Mouse (Mus musculus) hematopoietic stem cell, adult 5-6 weeks (primary cell): ENCODE data around the gene Phkg1. TPM values are rescaled to one million over a fixed set of nuclear protein-coding genes. Genes with fewer than 3 reads are reported as not detected.
A peak's percentile ranks its signal among the peaks of the same experiment; 100 is the strongest.

ENCODE experiments used
- ATAC-seq, 2 experiments: fragments of 125-278 bp in 1 of 2; replicated peaks in 1 of 2; 2 replicates each; pipeline ENCODE4 v1.8.0; 2016 to 2017; ENCODE audit warnings: inconsistent platforms in 2 of 2, mild to moderate bottlenecking in 2 of 2, moderate number of reproducible peaks in 2 of 2, low read depth in 1 of 2, moderate TSS enrichment in 1 of 2; ENCODE audit not compliant: low FRiP score in 2 of 2, poor library complexity in 2 of 2, severe bottlenecking in 2 of 2, insufficient read depth in 1 of 2, low TSS enrichment in 1 of 2
- total RNA-seq: library from RNA; stranded (forward); fragments of 172-1452, 232-1000 nt; gene quantifications from 2 replicates; pipeline ENCODE4 v1.2.3, GENCODE M21; 2017

The Phkg1 gene
- total RNA-seq, 1 experiment from 2014 or later = 1.1 TPM

DNA sequence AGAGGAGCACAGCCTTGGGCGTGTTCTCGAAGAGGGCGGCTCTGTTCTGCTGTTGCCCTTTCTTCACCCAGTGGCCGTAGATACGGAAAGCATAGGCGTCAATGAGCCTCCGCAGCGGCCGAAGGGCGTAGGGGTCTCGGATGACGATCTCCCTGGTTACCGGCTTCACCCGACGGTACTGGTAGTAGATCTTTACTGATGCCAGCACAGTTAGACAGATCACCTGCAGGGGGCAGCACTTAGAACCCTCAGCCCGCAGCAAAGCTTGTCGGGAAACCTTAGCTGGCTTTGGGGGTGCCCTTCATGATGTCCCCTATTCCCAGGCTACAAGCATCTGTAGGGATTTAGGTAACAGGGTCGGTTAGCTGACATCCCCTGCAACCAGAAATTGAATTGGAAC is 33.9 kb downstream of the Phkg1 start:
- peak in 1 of 2 experiments; percentile 46; a peak in 1 of 4 replicates for ATAC-seq

GRCm38 (mm10) chr5:129862325-129862724 is 36.0 kb downstream of the Phkg1 start:
- no peak for ATAC-seq

- no peak for ATAC-seq
Observed at GRCm38 (mm10) chr5:129856414-129856813, 41.9 kb downstream of the Phkg1 start.

GRCm38 (mm10) chr5:129855163-129855562 is 43.2 kb downstream of the Phkg1 start:
- ATAC-seq = no peak

DNA sequence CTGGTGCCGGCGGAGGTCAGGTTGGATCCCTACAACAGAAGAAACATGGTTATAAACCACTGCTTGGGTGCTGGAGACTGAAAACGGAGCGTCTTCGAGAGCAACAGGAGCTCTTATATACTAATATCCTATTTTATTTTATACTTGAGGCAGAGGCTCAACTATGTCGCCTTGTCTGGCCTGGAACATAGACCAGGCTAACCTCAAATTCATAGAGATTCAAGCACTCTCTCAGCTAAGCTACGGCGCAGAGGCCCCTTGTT is 50.9 kb downstream of the Phkg1 start:
- ATAC-seq = 0 out of 4 replicates have a peak, but pooled peaks of 1 of the 2 experiments have one; percentile 14

DNA sequence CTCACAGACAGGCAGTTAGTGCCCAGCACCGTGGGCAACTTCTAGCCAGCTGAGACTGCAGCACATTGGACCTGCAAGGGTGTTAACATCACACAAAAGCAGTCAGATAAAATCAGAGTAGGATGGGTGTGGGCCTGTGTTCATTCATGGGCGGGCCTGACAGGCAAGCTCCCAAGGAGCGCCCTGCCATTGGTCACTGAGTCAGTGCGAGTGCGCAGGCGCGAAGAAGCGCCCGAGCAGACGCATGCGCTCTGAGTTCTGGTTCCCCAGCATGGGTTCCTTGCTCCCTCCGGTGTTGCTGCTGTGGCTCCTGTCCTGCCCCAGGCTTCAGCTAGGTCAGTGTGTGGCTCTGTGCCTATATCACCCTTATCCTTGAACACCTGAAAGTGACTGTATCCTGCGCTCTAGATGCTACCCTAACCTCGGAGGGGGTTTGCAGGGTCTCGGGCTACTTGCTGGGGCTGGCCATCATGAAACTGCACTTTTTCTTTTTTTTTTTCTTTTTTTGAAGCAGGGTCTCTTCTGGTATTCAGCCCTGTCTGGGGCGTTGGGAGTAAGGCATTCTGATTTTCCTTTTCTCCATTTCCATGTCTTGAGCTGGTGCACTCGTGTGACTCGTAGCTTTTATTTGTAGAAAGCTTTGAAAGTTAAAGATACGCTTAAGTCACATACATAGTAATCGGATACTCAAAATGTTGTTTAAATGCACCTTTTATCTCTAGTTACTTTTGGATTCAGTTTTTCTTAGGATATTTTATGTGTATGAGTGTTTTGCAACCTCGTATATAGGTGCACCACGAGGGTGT is 51.4 kb downstream of the Phkg1 start, which contains the start of gene Sumf2:
Gene Sumf2 (plus strand): TSS at position 235 of the 806 bp plus-strand sequence.
- ATAC-seq = peak; percentile 98 to 99

DNA sequence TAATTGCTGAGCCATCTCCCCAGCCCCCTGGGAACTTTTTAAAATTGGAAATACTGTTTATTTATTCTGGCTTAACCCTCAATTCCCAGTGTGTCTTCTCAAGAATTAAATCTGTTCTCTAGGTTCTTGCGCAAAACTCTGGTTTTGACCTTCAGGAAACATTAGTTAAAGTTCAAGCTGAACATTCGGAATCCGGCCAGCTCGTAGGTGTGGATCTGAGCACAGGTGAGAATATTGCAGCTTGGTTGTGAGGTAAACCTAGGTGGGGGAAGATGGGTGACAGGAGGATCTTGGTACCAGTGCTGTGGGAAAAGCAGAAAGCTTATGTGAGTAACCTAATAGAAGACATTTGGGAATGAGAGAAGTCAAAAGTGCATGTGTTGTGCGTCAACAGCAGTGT is 53.5 kb downstream of the Phkg1 start:
- no peak for ATAC-seq

Other genes with a start within 250 kb of the Phkg1 start
- gene Zfp11, start 228.4 kb downstream of the Phkg1 start, total RNA-seq = 3.5 and 5.3 TPM in 2 replicates
- not detected in 2 replicates for gene Sept14, start 190.0 kb downstream of the Phkg1 start, total RNA-seq
- 91.5 and 92.3 TPM in 2 replicates for gene Mrps17, start 183.1 kb downstream of the Phkg1 start, total RNA-seq
- gene Nipsnap2, start 173.5 kb downstream of the Phkg1 start, total RNA-seq = 42.6 and 45.7 TPM in 2 replicates
- 10.5 and 22.3 TPM in 2 replicates for gene Psph, start 111.1 kb downstream of the Phkg1 start, total RNA-seq
- gene Sumf2, start 51.6 kb downstream of the Phkg1 start, total RNA-seq = 21.5 and 29.5 TPM in 2 replicates
- 122 and 190 TPM in 2 replicates for gene Chchd2, start 11.1 kb downstream of the Phkg1 start, total RNA-seq
- gene Zbed5, start 2.8 kb downstream of the Phkg1 start, total RNA-seq = 7.6 and 12.1 TPM in 2 replicates
- 3.0 and 3.8 TPM in 2 replicates for gene Nupr1l, start 10.0 kb upstream of the Phkg1 start, total RNA-seq
- gene Vkorc1l1, start 43.4 kb upstream of the Phkg1 start, total RNA-seq = 29.8 and 31.8 TPM in 2 replicates
- 37.8 and 43.7 TPM in 2 replicates for gene Gusb, start 104.5 kb upstream of the Phkg1 start, total RNA-seq
- gene Asl, start 130.7 kb upstream of the Phkg1 start, total RNA-seq = 27.1 and 29.8 TPM in 2 replicates
- 38.3 and 49.5 TPM in 2 replicates for gene Crcp, start 130.7 kb upstream of the Phkg1 start, total RNA-seq
- 6.9 and 7.3 TPM in 2 replicates for gene Tpst1, start 174.8 kb upstream of the Phkg1 start, total RNA-seq
- 3.3 and 6.4 TPM in 2 replicates for gene Kctd7, start 246.3 kb upstream of the Phkg1 start, total RNA-seq